Mouse (Mus musculus): ENCODE measurements around the gene Gstm1. TPM values are rescaled to one million over a fixed set of nuclear protein-coding genes. Genes with fewer than 3 reads are reported as not detected.
"Not testable (repeated sequence)": the region's sequence is repeated elsewhere in the genome, so short reads cannot be mapped to it uniquely, and the experiment has no call there.

Gene Gstm1
- 100 to 1,000 TPM in 1 of 2 experiments, 10 to 100 TPM in 1; 94.2 to 113 TPM for total RNA-seq (2021)
- long read RNA-seq, experiment 1, transcript Gstm1-201 (8 exons, 1,289 nt), result major isoform, 68 of 74 reads
- long read RNA-seq, experiment 1, partial matches to known transcripts, result 2 of 74 reads
- long read RNA-seq, experiment 1, other reads (novel, unspliced or antisense), result 1 of 74 reads
- long read RNA-seq, experiment 2, transcript Gstm1-201 (8 exons, 1,289 nt), result major isoform, 73 of 81 reads
- long read RNA-seq, experiment 2, partial matches to known transcripts, result 5 of 81 reads
- long read RNA-seq, experiment 2, other reads (novel, unspliced or antisense), result 3 of 81 reads

GRCm38 (mm10) chr3:108017473-108018189, at the start of gene Gstm1:
Gene Gstm1, minus strand, starts transcription at chr3:108017973.
- intact Hi-C loops (cut with DNase I), result loop anchor here (2.0 to 5.0 kb wide), 3 partner anchors 65 to 150 kb away; partner anchors contain the start of gene Gstm7

GRCm38 (mm10) chr3:108067370-108067934, 49.7 kb upstream of the Gstm1 start:
- intact Hi-C loops (cut with DNase I), result no loop called here
- no peak for DNase-seq

More at GRCm38 (mm10) chr3:108017473-108018189, at the start of gene Gstm1:
- peak; percentile 95 for DNase-seq

GRCm38 (mm10) chr3:108065551-108065950, 47.8 kb upstream of the Gstm1 start:
- no peak for DNase-seq
- intact Hi-C loops (cut with DNase I), result no loop called here

GRCm38 (mm10) chr3:108064672-108065071, 46.9 kb upstream of the Gstm1 start:
- intact Hi-C loops (cut with DNase I), result loop anchor here (5.0 kb wide), 2 partner anchors 127 to 367 kb away; partner anchors contain the start of gene Ahcyl1
- no peak for DNase-seq

GRCm38 (mm10) chr3:108062648-108063047, 44.9 kb upstream of the Gstm1 start:
- DNase-seq, result no peak
- intact Hi-C loops (cut with DNase I), result loop anchor here (5.0 kb wide), 2 partner anchors 125 to 365 kb away; partner anchors contain the start of gene Ahcyl1

- intact Hi-C loops (cut with DNase I), result loop anchor here (2.0 to 5.0 kb wide), 4 partner anchors 109 to 364 kb away; partner anchors contain the start of gene Ahcyl1
Observed at GRCm38 (mm10) chr3:108061420-108061819, 43.6 kb upstream of the Gstm1 start.

GRCm38 (mm10) chr3:108050493-108050892, 32.7 kb upstream of the Gstm1 start:
- intact Hi-C loops (cut with DNase I), result no loop called here
- DNase-seq, result no peak

More at GRCm38 (mm10) chr3:108061420-108061819, 43.6 kb upstream of the Gstm1 start:
- peak; percentile 38 to 69 for DNase-seq

- DNase-seq, result no peak
- intact Hi-C loops (cut with DNase I), result no loop called here
Observed at GRCm38 (mm10) chr3:108048306-108048705, 30.5 kb upstream of the Gstm1 start.

GRCm38 (mm10) chr3:108046944-108047655, 29.3 kb upstream of the Gstm1 start:
- intact Hi-C loops (cut with DNase I), result no loop called here
- no peak for DNase-seq

- intact Hi-C loops (cut with DNase I), result no loop called here
- peak; percentile 81 to 87 for DNase-seq
Observed at GRCm38 (mm10) chr3:108044394-108045140, 26.8 kb upstream of the Gstm1 start, which contains the start of gene Gstm4. Gene Gstm4, minus strand, starts transcription at chr3:108044894.

GRCm38 (mm10) chr3:108033156-108033555, 15.4 kb upstream of the Gstm1 start:
- intact Hi-C loops (cut with DNase I), result no loop called here
- no peak for DNase-seq

- intact Hi-C loops (cut with DNase I), result no loop called here
- no peak for DNase-seq
Observed at GRCm38 (mm10) chr3:108032113-108032512, 14.3 kb upstream of the Gstm1 start.

GRCm38 (mm10) chr3:108028641-108029365, 11.0 kb upstream of the Gstm1 start:
- intact Hi-C loops (cut with DNase I), result no loop called here
- no peak for DNase-seq

- no peak for DNase-seq
- intact Hi-C loops (cut with DNase I), result no loop called here
Observed at GRCm38 (mm10) chr3:108026597-108026996, 8.8 kb upstream of the Gstm1 start.

- DNase-seq, result no peak
Observed at GRCm38 (mm10) chr3:108026049-108026448, 8.3 kb upstream of the Gstm1 start.

GRCm38 (mm10) chr3:108025318-108025717, 7.5 kb upstream of the Gstm1 start:
- intact Hi-C loops (cut with DNase I), result no loop called here
- no peak for DNase-seq

More at GRCm38 (mm10) chr3:108026049-108026448, 8.3 kb upstream of the Gstm1 start:
- intact Hi-C loops (cut with DNase I), result no loop called here

- intact Hi-C loops (cut with DNase I), result no loop called here
- peak in 1 of 2 experiments; percentile 43 for DNase-seq
Observed at GRCm38 (mm10) chr3:108022650-108023049, 4.9 kb upstream of the Gstm1 start.

- DNase-seq; intact Hi-C loops (cut with DNase I): not testable (repeated sequence)
Observed at GRCm38 (mm10) chr3:108020351-108021022, 2.7 kb upstream of the Gstm1 start.

Data from heart, postnatal 14 days (tissue).